Mouse (Mus musculus): ENCODE measurements around the gene Tet2. TPM values are rescaled to one million over a fixed set of nuclear protein-coding genes. Genes with fewer than 3 reads are reported as not detected.

Tet2 gene
- polyA plus RNA-seq, 2 experiments = 15.9 to 17.7 TPM

- Histone ChIP-seq H3K4me3 (replicated peaks; ENCODE audit: low read length) (no peak overlapping the region), H3K27ac (replicated peaks; ENCODE audit: low read depth, low read length) (no peak overlapping the region), H3K36me3 (ENCODE audit: control insufficient read depth, insufficient read depth, low read length) (peaks cover 14% of the 10 kb centered on the region), H3K4me2 (replicated peaks; ENCODE audit: low read depth, low read length, severe bottlenecking) (no peak overlapping the region), H3K27me3 (ENCODE audit: control insufficient read depth, insufficient read depth, low read length) (no peaks in the 10 kb centered on the region), H3K4me1 (ENCODE audit: control insufficient read depth, insufficient read depth, low read length) (no peaks in the 10 kb centered on the region), H3K9ac (ENCODE audit: low read depth, low read length, severe bottlenecking) (no peak overlapping the region), H3K9me3 (ENCODE audit: control insufficient read depth, low read length) (no peaks in the 10 kb centered on the region)
- WGBS = 83% methylated on average over 3 of the region's 3 CpGs
- DNase-seq (ENCODE audit: low spot score) = no peak
- TF ChIP-seq POLR2A (IDR thresholded peaks at IDR 0.05; ENCODE audit: borderline replicate concordance, extremely low read depth, insufficient read depth, insufficient read length) = no peak
- no peak for ATAC-seq (ENCODE audit: low FRiP score, low read depth)
Observed at GRCm38 (mm10) chr3:133518801-133519200, 26.1 kb downstream of the Tet2 start.

- Histone ChIP-seq H3K36me3 (ENCODE audit: control insufficient read depth, insufficient read depth, low read length) (peaks cover 18% of the 10 kb centered on the region), H3K4me1 (ENCODE audit: control insufficient read depth, insufficient read depth, low read length) (no peaks in the 10 kb centered on the region), H3K9ac (ENCODE audit: low read depth, low read length, severe bottlenecking) (no peak overlapping the region), H3K27me3 (ENCODE audit: control insufficient read depth, insufficient read depth, low read length) (no peaks in the 10 kb centered on the region), H3K4me2 (replicated peaks; ENCODE audit: low read depth, low read length, severe bottlenecking) (no peak overlapping the region), H3K27ac (replicated peaks; ENCODE audit: low read depth, low read length) (no peak overlapping the region), H3K4me3 (replicated peaks; ENCODE audit: low read length) (no peak overlapping the region), H3K9me3 (ENCODE audit: control insufficient read depth, low read length) (no peaks in the 10 kb centered on the region)
- no peak for DNase-seq (ENCODE audit: low spot score)
- 85% methylated on average over 6 of the region's 6 CpGs for WGBS
- TF ChIP-seq POLR2A (IDR thresholded peaks at IDR 0.05; ENCODE audit: borderline replicate concordance, extremely low read depth, insufficient read depth, insufficient read length) = no peak
- no peak for ATAC-seq (ENCODE audit: low FRiP score, low read depth)
Observed at GRCm38 (mm10) chr3:133518116-133518515, 26.8 kb downstream of the Tet2 start.

- no peak for TF ChIP-seq POLR2A (IDR thresholded peaks at IDR 0.05; ENCODE audit: borderline replicate concordance, extremely low read depth, insufficient read depth, insufficient read length)
- 84% methylated on average over 6 of the region's 6 CpGs for WGBS
- Histone ChIP-seq H3K36me3 (ENCODE audit: control insufficient read depth, insufficient read depth, low read length) (peaks cover 22% of the 10 kb centered on the region), H3K4me3 (replicated peaks; ENCODE audit: low read length) (no peak overlapping the region), H3K4me1 (ENCODE audit: control insufficient read depth, insufficient read depth, low read length) (no peaks in the 10 kb centered on the region), H3K9me3 (ENCODE audit: control insufficient read depth, low read length) (no peaks in the 10 kb centered on the region), H3K27ac (replicated peaks; ENCODE audit: low read depth, low read length) (no peak overlapping the region), H3K27me3 (ENCODE audit: control insufficient read depth, insufficient read depth, low read length) (no peaks in the 10 kb centered on the region), H3K4me2 (replicated peaks; ENCODE audit: low read depth, low read length, severe bottlenecking) (no peak overlapping the region), H3K9ac (ENCODE audit: low read depth, low read length, severe bottlenecking) (no peak overlapping the region)
- DNase-seq (ENCODE audit: low spot score) (no peak), ATAC-seq (ENCODE audit: low FRiP score, low read depth) (no peak)
Observed at GRCm38 (mm10) chr3:133517406-133517805, 27.5 kb downstream of the Tet2 start.

DNA sequence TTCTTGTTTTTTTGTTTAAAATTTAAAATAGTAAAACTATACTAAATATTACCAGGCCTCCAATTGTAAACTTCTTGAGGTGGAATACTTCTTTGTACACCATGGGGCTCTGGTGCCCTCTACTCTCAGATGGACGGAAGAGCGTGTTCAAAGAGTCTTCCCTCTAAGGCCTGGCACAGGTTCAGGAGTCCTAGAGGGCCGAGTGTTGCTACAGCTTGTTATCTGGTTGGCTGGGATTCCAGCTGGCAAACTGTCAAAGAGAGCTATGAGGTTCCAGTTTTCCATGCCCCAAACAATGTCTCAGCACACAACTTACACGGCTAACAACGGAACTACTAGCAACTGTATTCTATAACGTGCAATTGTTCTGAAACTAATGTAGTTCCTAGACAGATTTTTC, 28.8 kb downstream of the Tet2 start:
- Histone ChIP-seq H3K4me3 (replicated peaks; ENCODE audit: low read length) (no peak overlapping the region), H3K4me1 (ENCODE audit: control insufficient read depth, insufficient read depth, low read length) (no peaks in the 10 kb centered on the region), H3K9ac (ENCODE audit: low read depth, low read length, severe bottlenecking) (no peak overlapping the region), H3K4me2 (replicated peaks; ENCODE audit: low read depth, low read length, severe bottlenecking) (no peak overlapping the region), H3K27ac (replicated peaks; ENCODE audit: low read depth, low read length) (no peak overlapping the region), H3K9me3 (ENCODE audit: control insufficient read depth, low read length) (no peaks in the 10 kb centered on the region), H3K27me3 (ENCODE audit: control insufficient read depth, insufficient read depth, low read length) (no peaks in the 10 kb centered on the region), H3K36me3 (ENCODE audit: control insufficient read depth, insufficient read depth, low read length) (peaks cover 29% of the 10 kb centered on the region)
- ATAC-seq (ENCODE audit: low FRiP score, low read depth) (no peak), DNase-seq (ENCODE audit: low spot score) (peak; percentile 76)
- no peak for TF ChIP-seq POLR2A (IDR thresholded peaks at IDR 0.05; ENCODE audit: borderline replicate concordance, extremely low read depth, insufficient read depth, insufficient read length)
- 69% methylated on average over 6 of the region's 6 CpGs for WGBS

- ATAC-seq (ENCODE audit: low FRiP score, low read depth) (no peak), DNase-seq (ENCODE audit: low spot score) (no peak)
- Histone ChIP-seq H3K4me1 (ENCODE audit: control insufficient read depth, insufficient read depth, low read length) (no peaks in the 10 kb centered on the region), H3K4me2 (replicated peaks; ENCODE audit: low read depth, low read length, severe bottlenecking) (no peak overlapping the region), H3K9ac (ENCODE audit: low read depth, low read length, severe bottlenecking) (no peak overlapping the region), H3K27me3 (ENCODE audit: control insufficient read depth, insufficient read depth, low read length) (no peaks in the 10 kb centered on the region), H3K9me3 (ENCODE audit: control insufficient read depth, low read length) (no peaks in the 10 kb centered on the region), H3K36me3 (ENCODE audit: control insufficient read depth, insufficient read depth, low read length) (peaks cover 29% of the 10 kb centered on the region), H3K4me3 (replicated peaks; ENCODE audit: low read length) (no peak overlapping the region), H3K27ac (replicated peaks; ENCODE audit: low read depth, low read length) (no peak overlapping the region)
- TF ChIP-seq POLR2A (IDR thresholded peaks at IDR 0.05; ENCODE audit: borderline replicate concordance, extremely low read depth, insufficient read depth, insufficient read length) = no peak
- 92% methylated on average over 8 of the region's 8 CpGs for whole genome bisulfite sequencing
Observed at GRCm38 (mm10) chr3:133515204-133515969, 29.6 kb downstream of the Tet2 start.

Data from limb, embryonic 14.5 days (tissue).